Mouse (Mus musculus): ENCODE results near the gene Bcar3. TPM values are rescaled to one million over a fixed set of nuclear protein-coding genes. Genes with fewer than 3 reads are reported as not detected.
"Not testable (repeated sequence)": the region's sequence is repeated elsewhere in the genome, so short reads cannot be mapped to it uniquely, and the experiment has no call there.

Gene Bcar3
- polyA plus RNA-seq (2015; fragmentation: Nextera tagmentation; extraction: Ambion mirVana) = 5.0 and 5.5 TPM in 2 replicates

DNA sequence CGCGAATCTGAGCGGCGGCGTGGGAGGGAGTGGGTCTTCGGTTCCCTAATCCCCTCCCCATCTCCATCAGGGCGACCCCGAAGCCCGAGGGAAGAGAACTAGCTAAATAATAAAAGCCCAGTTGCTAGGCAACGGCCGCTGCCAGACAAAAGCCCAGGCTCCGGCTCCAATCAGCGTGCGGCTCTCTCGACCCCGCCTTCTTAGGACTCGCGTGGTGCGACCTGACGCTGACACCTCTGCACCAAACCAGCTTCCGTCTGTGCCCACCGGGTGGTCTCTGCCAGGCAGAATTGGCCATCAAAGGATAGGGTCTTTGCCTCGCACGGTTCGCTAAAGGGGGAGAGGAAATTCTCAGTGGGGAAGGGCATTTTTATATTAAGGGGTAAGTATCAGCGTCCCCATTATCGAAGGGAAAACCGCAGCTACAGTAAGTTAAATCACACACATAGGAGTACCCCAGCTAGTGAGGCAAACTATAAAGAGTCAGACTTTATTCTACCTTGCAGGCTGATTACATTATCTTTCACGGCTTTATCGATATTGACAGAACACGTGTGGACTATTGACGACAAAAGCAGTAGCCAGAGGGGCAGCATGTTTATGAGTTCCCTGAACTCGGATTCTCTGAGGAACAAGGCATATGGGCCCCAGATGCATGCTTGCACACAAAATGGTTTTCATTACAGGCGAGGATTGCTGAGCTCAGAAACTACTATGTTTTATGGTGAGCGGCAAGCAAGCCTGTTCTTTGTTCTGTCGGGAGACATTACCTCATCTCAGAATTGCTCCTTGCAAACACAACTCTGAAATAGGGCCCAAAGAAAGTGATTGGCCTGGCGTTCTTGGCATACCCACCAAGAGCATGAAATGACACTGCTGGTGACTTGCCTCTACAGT is at the start of gene Bcar3:
Gene Bcar3 (plus strand): TSS at position 183 of the 897 bp plus-strand sequence.
- ATAC-seq (ENCODE audit: low read depth) (no peak), DNase-seq (peak; percentile 71)
- peak within 1 kb of the TSS; percentile 99 for H3K4me2 ChIP-seq
- peaks cover 34% of the 10 kb centered on the region for H3K4me1 ChIP-seq (replicated peaks)
- H3K9ac ChIP-seq = peak within 1 kb of the TSS; percentile 82
- H3K9me3 ChIP-seq (replicated peaks) = no peaks in the 10 kb centered on the region
- peak within 1 kb of the TSS; percentile 85 for H3K4me3 ChIP-seq (replicated peaks)
- H3K36me3 ChIP-seq = no peaks in the 10 kb centered on the region
- WGBS (ENCODE audit: insufficient replicate concordance) = 12% methylated on average over 37 of the region's 37 CpGs
- H3K27me3 ChIP-seq = peaks cover 17% of the 10 kb centered on the region
- peak within 1 kb of the TSS; percentile 74 for H3K27ac ChIP-seq

DNA sequence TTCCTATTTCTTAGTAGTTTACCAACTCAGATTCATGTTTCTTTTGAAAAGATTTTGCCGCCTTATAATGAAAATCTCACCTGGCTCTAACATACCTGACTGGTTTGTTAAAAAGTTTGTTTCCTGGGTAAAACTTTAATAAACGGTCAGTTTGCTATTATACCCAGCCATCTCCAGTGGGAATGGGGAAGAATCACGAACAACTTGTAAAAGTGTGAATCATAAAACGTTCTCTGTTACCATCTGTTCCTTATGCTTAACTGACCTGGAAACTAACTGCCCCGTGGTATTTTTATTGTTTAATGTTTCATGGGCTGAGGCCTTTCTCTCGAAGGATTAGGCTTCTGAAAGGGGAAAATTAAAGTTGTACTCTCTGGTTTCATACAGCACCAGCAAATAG is 49.2 kb upstream of the Bcar3 start:
- H3K4me1 ChIP-seq (replicated peaks) = peaks cover 45% of the 10 kb centered on the region
- peak overlapping the region; percentile 62 for H3K9ac ChIP-seq
- H3K27ac ChIP-seq = peak overlapping the region; percentile 86
- ATAC-seq (ENCODE audit: low read depth) = no peak
- WGBS (ENCODE audit: insufficient replicate concordance) = 51% methylated on average over 6 of the region's 6 CpGs
- peak overlapping the region; percentile 28 for H3K4me3 ChIP-seq (replicated peaks)
- H3K27me3 ChIP-seq = no peaks in the 10 kb centered on the region
- DNase-seq = no peak
- peak overlapping the region; percentile 64 for H3K4me2 ChIP-seq
- H3K36me3 ChIP-seq = peaks cover 10% of the 10 kb centered on the region
- H3K9me3 ChIP-seq (replicated peaks) = no peaks in the 10 kb centered on the region

DNA sequence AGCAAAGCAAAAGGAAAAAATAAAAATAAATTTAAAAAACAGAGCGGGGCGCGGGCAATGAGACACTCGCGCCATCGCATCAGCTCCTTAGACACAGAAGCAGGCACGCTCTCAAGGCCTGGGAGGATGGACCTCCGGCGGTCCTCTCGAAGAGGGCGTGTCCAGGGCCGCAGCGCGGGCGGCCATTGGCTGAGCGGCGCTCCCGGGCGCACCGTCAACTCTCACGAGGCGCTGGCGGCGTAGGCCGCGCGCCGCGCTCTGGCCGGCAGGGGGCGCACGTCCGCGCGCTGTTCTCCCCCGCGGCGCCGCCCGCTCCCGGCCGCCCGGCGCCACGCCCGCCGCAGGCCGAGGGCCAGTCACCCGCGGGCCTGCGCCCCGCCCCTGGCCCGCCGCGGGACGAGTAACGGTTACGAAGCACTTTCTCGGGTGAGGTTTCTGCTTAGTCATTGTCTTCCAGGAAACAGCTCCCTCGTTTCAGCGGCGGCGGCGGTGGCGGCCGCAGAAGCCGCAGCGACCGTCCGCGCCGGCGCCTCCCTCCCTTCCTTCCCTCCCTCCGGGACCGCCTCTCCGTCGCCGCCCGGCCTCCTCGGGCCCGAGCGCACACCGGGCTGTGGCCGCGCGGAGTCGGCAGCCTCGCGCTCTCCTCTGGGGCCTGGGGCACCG is 48.6 kb upstream of the Bcar3 start, which contains the start of gene Gclm:
Gene Gclm (plus strand): TSS at position 343 of the 663 bp plus-strand sequence.
- DNase-seq (peak; percentile 93), ATAC-seq (ENCODE audit: low read depth) (peak; percentile 87)
- WGBS (ENCODE audit: insufficient replicate concordance) = under 1% methylated on average over 89 of the region's 90 CpGs
- H3K27ac ChIP-seq = peak within 1 kb of the TSS; percentile 100
- H3K4me3 ChIP-seq (replicated peaks) = peak within 1 kb of the TSS; percentile 100
- H3K9me3 ChIP-seq (replicated peaks) = no peaks in the 10 kb centered on the region
- H3K4me2 ChIP-seq = peak within 1 kb of the TSS; percentile 79
- peaks cover 51% of the 10 kb centered on the region for H3K4me1 ChIP-seq (replicated peaks)
- no peaks in the 10 kb centered on the region for H3K27me3 ChIP-seq
- H3K36me3 ChIP-seq = peaks cover 16% of the 10 kb centered on the region
- H3K9ac ChIP-seq = peak within 1 kb of the TSS; percentile 100

DNA sequence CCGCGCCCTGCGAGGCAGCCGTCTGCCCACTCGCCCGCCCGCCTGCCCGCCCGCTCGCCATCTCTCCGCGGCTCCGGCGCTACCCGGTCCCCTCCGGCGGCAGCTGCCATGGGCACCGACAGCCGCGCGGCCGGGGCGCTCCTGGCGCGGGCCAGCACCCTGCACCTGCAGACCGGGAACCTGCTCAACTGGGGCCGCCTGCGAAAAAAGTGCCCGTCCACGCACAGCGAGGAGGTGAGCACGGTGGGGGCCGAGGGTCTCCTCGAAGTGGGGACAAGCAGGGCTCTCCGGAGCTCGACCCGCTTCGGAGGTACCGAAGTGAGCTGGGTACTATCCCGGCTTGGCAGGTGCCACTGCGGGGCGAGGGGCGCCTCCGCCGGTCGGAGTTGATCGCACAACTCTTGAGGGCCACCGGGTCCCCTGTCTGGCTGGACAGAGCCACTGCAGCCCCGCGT is 48.0 kb upstream of the Bcar3 start:
- ATAC-seq (ENCODE audit: low read depth) (no peak), DNase-seq (peak; percentile 46)
- H3K9me3 ChIP-seq (replicated peaks) = no peaks in the 10 kb centered on the region
- H3K4me2 ChIP-seq = peak overlapping the region; percentile 79
- no peaks in the 10 kb centered on the region for H3K27me3 ChIP-seq
- peak overlapping the region; percentile 100 for H3K27ac ChIP-seq
- H3K9ac ChIP-seq = peak overlapping the region; percentile 100
- H3K4me1 ChIP-seq (replicated peaks) = peaks cover 56% of the 10 kb centered on the region
- under 1% methylated on average over 50 of the region's 50 CpGs for WGBS (ENCODE audit: insufficient replicate concordance)
- peak overlapping the region; percentile 100 for H3K4me3 ChIP-seq (replicated peaks)
- peaks cover 22% of the 10 kb centered on the region for H3K36me3 ChIP-seq

DNA sequence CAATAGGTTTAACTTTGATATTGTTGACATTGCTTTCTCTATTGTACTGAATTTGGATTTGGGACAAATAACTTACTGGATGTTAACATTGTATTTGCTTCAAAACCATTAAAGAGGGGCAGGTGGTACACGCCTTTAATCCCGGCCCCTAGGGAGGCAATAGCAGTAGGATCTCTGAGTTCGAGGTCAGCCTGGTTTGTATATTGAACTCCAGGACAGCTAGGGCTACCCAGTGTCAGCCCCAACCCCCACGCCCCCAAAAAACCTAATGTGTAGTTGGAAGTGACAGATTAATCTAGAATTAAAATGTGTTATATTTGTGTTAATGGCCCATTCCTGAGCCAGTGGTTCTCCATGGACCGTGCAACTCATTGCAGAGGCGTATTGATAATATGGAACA is 47.5 kb upstream of the Bcar3 start:
- Histone ChIP-seq H3K4me2 (peak overlapping the region; percentile 79), H3K9me3 (replicated peaks) (no peaks in the 10 kb centered on the region), H3K4me3 (replicated peaks) (peak overlapping the region; percentile 100), H3K4me1 (replicated peaks) (peaks cover 61% of the 10 kb centered on the region), H3K27ac (peak overlapping the region; percentile 100), H3K36me3 (peaks cover 27% of the 10 kb centered on the region), H3K9ac (peak overlapping the region; percentile 100), H3K27me3 (no peaks in the 10 kb centered on the region)
- ATAC-seq (ENCODE audit: low read depth) = no peak
- no peak for DNase-seq
- WGBS (ENCODE audit: insufficient replicate concordance) = 11% methylated on average over 6 of the region's 6 CpGs

DNA sequence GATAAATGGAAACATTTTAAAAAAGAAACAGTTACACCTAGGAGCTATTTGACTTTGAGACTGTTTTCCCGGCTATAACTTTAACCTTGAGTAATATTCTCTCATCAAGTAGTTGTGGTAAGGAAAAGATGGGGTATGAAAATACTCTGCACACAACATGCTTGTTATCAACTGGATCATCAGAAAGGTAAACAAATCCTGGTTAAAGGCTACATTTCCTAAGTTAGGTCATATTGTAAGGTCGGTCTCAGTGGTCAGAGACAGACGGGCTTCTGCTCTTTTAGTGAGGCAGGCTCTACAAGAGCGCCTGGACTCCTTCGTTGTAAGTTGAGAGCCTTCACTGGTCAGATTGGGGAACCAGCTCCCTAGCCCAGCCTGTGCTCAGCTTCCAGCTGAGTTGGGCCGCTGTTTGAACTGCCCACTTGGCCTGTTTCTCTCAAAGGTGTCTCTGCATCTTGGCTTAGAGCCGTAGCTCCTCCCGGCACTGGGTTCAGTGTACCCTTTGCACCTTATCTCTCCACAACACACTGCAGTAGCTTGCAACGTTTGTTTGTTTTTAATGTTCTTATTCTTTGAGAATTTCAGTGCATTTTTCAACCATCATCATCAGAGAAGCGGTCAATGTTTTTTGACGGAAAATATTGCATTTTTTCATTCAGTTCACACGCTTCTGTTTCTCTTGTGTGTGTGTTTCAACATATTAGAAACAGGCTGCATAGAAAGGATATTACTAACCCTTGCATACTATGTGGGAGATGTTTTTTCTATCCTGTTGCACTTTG is 46.8 kb upstream of the Bcar3 start:
- H3K9ac ChIP-seq = peak overlapping the region; percentile 100
- H3K9me3 ChIP-seq (replicated peaks) = no peaks in the 10 kb centered on the region
- no peaks in the 10 kb centered on the region for H3K27me3 ChIP-seq
- H3K4me1 ChIP-seq (replicated peaks) = peaks cover 67% of the 10 kb centered on the region
- DNase-seq (peak; percentile 74), ATAC-seq (ENCODE audit: low read depth) (peak; percentile 65)
- peak overlapping the region; percentile 100 for H3K27ac ChIP-seq
- H3K36me3 ChIP-seq = peaks cover 30% of the 10 kb centered on the region
- peak overlapping the region; percentile 79 for H3K4me2 ChIP-seq
- H3K4me3 ChIP-seq (replicated peaks) = peak overlapping the region; percentile 100
- WGBS (ENCODE audit: insufficient replicate concordance) = 13% methylated on average over 12 of the region's 12 CpGs

DNA sequence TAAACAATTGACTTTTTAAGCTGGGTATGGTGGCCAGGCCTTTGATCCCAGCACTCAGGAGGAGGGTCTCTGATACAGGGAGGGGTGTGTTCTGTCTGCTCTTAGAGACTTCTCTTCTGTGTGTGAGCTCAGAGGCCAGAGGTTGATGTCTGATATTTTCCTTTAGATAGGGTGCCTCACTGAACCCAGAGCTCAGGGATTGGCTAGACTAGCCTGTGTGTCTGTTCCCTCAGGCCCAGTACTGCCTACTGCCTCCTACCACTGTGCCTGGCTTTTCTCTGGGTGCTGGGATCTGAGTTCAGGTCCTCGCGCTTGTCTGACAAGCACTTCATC is 46.2 kb upstream of the Bcar3 start:
- no peaks in the 10 kb centered on the region for H3K27me3 ChIP-seq
- H3K27ac ChIP-seq = peak overlapping the region; percentile 100
- H3K4me2 ChIP-seq = peak overlapping the region; percentile 79
- peaks cover 70% of the 10 kb centered on the region for H3K4me1 ChIP-seq (replicated peaks)
- peak overlapping the region; percentile 100 for H3K9ac ChIP-seq
- peak; percentile 67 for DNase-seq
- no peaks in the 10 kb centered on the region for H3K9me3 ChIP-seq (replicated peaks)
- ATAC-seq (ENCODE audit: low read depth) = peak; percentile 73
- H3K36me3 ChIP-seq = peaks cover 32% of the 10 kb centered on the region
- 60% methylated on average over 2 of the region's 2 CpGs for WGBS (ENCODE audit: insufficient replicate concordance)
- H3K4me3 ChIP-seq (replicated peaks) = peak overlapping the region; percentile 100

DNA sequence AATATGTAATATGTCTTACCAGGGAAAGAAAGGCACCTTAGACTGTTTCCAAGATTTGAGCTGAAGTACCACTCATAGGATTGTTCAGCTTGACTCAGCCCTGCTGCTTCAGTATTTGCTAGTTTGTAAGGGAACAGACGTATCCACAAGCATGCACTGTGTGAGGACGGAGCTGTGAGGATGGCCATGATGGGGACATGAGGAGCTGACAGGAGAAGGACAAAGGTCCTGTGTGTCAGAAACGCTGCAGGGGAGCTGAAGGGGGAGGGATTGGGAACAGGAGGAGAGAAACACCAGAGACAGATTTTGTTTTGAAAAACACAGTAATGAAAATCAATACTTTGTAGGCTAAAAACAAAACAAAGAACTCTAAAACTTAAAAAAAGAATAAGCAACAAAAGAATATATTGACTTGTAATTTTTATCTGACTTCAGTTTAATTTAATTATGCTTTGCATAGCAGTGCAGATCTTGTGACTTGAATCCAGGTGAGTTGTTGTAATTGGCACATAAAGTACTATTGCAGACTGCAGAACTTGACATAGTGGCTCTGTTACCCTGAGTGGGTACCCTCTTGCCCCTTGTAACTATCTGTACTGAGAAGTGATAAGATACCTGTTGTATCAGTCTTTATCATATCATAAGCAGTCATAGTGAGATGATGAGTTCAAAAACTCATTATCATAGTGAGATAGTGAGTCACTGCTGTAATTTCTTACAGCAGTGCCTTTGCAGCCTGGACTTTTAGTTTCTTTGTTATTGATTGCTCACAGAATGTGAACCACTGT is 41.3 kb upstream of the Bcar3 start:
- 61% methylated on average over 3 of the region's 3 CpGs for WGBS (ENCODE audit: insufficient replicate concordance)
- H3K9ac ChIP-seq = no peak overlapping the region
- H3K4me1 ChIP-seq (replicated peaks) = peaks cover 58% of the 10 kb centered on the region
- peaks cover 63% of the 10 kb centered on the region for H3K36me3 ChIP-seq
- DNase-seq = no peak
- no peak for ATAC-seq (ENCODE audit: low read depth)
- H3K27ac ChIP-seq = no peak overlapping the region
- H3K4me2 ChIP-seq = 0 out of 2 replicates have a peak overlapping the region, but pooled peaks have one; percentile 10
- H3K4me3 ChIP-seq (replicated peaks) = no peak overlapping the region
- H3K9me3 ChIP-seq (replicated peaks) = no peaks in the 10 kb centered on the region
- no peaks in the 10 kb centered on the region for H3K27me3 ChIP-seq

DNA sequence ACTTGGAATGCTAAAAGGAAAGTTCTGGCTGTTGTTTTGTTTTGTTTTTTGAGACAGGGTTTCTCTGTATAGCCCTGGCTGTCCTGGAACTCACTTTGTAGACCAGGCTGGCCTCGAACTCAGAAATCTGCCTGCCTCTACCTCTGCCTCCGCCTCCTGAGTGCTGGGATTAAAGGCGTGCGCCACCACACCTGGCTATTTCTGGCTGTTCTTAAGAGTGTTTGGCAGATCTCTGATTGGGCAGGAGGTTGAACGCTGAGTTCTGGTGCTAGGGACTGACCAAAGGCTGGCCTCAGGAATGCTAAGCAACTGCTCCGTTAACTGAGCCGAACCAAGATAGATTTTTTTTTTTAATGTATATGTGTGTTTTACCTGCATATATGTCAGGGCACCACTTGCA is 39.9 kb upstream of the Bcar3 start:
- H3K9me3 ChIP-seq (replicated peaks); H3K27ac ChIP-seq; H3K4me2 ChIP-seq; DNase-seq; H3K4me3 ChIP-seq (replicated peaks); H3K9ac ChIP-seq; H3K27me3 ChIP-seq; ATAC-seq (ENCODE audit: low read depth): not testable (repeated sequence)
- H3K4me1 ChIP-seq (replicated peaks) = peaks cover 46% of the 10 kb centered on the region
- H3K36me3 ChIP-seq = peaks cover 69% of the 10 kb centered on the region
- 89% methylated on average over 7 of the region's 7 CpGs for WGBS (ENCODE audit: insufficient replicate concordance)

DNA sequence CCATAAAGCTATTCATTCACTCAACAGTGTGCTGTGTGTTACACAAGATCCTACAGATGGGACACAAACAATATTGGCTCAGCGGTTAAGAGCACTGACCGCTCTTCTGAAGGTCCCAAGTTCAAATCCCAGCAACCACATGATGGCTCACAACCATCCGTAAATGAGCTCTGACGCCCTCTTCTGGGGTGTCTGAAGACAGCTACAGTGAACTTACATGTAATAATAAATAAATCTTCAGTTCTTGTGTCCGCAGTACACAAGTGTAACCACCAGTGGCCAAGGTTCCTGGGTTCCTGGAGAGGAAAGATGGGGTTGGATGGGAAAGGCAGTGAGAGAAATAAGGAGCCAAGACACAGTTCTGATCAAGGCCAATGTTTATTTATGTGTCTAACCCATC is 23.9 kb upstream of the Bcar3 start:
- no peak for DNase-seq
- ATAC-seq (ENCODE audit: low read depth) = no peak

More for the DNA sequence above, 23.9 kb upstream of the Bcar3 start:
- Histone ChIP-seq H3K9ac (no peak overlapping the region), H3K4me3 (replicated peaks) (no peak overlapping the region), H3K27me3 (no peaks in the 10 kb centered on the region), H3K4me1 (replicated peaks) (peaks cover 26% of the 10 kb centered on the region), H3K9me3 (replicated peaks) (no peaks in the 10 kb centered on the region), H3K4me2 (no peak overlapping the region), H3K36me3 (peaks cover 42% of the 10 kb centered on the region), H3K27ac (no peak overlapping the region)
- WGBS (ENCODE audit: insufficient replicate concordance) = 69% methylated on average over 5 of the region's 5 CpGs

All from liver, embryonic 13.5 days (tissue).